Mouse (Mus musculus) embryonic facial prominence, embryonic 13.5 days (tissue): ENCODE results near the gene Gm21985. TPM values are rescaled to one million over a fixed set of nuclear protein-coding genes. Genes with fewer than 3 reads are reported as not detected.

ENCODE experiments used
- ATAC-seq: fragments of 200-750 bp; cut with Nextera tagmentation; 2 replicates; pipeline ENCODE4 v1.8.0; 2017; ENCODE audit warnings: low read depth; ENCODE audit not compliant: insufficient number of reproducible peaks, insufficient read depth, low FRiP score, low TSS enrichment
- H3K27ac ChIP-seq: fragments of 300-500 bp; sonication (generic); 2 replicates; pipeline ENCODE4 v1.5.1; 2015; ENCODE audit warnings: moderate library complexity, mild to moderate bottlenecking, inconsistent platforms
- H3K27me3 ChIP-seq: fragments of 300-500 bp; sonication (generic); 2 replicates; pipeline ENCODE4 v1.6.1; 2015; ENCODE audit warnings: mild to moderate bottlenecking, inconsistent platforms
- H3K36me3 ChIP-seq: fragments of 300-500 bp; sonication (generic); 2 replicates; pipeline ENCODE4 v1.6.1; 2015; ENCODE audit warnings: mild to moderate bottlenecking, inconsistent platforms
- H3K4me1 ChIP-seq: fragments of 300-500 bp; sonication (generic); 2 replicates; pipeline ENCODE4 v1.6.1; 2015; ENCODE audit warnings: inconsistent platforms
- H3K4me2 ChIP-seq: fragments of 300-500 bp; sonication (generic); 2 replicates; pipeline ENCODE4 v1.6.1; 2015; ENCODE audit warnings: moderate library complexity, mild to moderate bottlenecking, inconsistent platforms
- H3K4me3 ChIP-seq: fragments of 300-500 bp; sonication (generic); 2 replicates; pipeline ENCODE4 v1.5.1; 2015; ENCODE audit warnings: mild to moderate bottlenecking, inconsistent platforms
- H3K9ac ChIP-seq: fragments of 300-500 bp; sonication (generic); 2 replicates; pipeline ENCODE4 v1.6.1; 2015; ENCODE audit warnings: mild to moderate bottlenecking, inconsistent platforms
- H3K9me3 ChIP-seq: fragments of 300-500 bp; sonication (generic); 2 replicates; pipeline ENCODE4 v1.6.1; 2016; ENCODE audit warnings: inconsistent platforms
- WGBS: fragments of 180-500 bp; shearing (Covaris S2); methylation state at CpG from one replicate; pipeline ENCODE4 v1.1.7; 2015; ENCODE audit warnings: mixed read lengths; 5-methylcytosine and 5-hydroxymethylcytosine counted together
- polyA plus RNA-seq: library from polyadenylated mRNA; unstranded; fragments of >200 nt; fragmentation: Nextera tagmentation; extraction: Ambion mirVana; gene quantifications from 2 replicates; pipeline ENCODE4 v1.2.1, GENCODE M21; 2015

Gene Gm21985
- polyA plus RNA-seq, 1 experiment from 2014 or later: not detected

DNA sequence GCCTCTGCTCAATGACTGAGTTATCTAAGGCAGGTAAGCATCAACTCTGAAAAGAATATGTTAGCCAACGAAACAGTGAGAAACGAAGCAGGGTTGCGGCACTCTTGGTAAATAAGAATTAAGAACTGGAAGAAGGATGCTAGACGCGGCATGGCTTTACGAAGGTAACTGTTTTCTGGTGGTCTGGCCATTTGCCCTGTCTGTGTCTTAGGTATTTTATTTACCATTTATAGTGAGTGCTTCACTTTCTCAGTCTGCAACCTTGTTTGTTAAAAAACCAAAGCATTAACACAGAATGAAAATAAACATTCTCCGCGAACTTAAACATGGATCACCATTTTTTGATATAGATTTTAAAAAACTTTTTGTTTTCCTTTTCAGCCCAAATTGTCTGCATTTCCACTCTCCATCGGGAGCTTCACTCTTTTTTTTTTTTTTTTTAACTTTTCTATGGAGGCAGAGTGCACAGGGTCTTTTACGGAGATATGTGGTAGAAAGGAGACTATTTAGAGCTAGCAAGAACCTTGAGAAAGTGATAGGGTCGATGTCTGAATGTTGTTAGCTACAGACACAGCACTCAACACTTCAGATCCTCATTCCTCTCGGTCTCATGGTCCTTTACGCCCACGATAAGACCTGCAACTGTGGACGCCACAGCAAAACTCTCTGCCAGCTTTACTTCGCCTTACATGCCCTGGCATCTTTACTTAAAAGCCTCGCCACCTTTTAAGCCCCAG is 188.2 kb downstream of the Gm21985 start:
- no peaks in the 10 kb centered on the region for H3K27me3 ChIP-seq
- no peaks in the 10 kb centered on the region for H3K9me3 ChIP-seq
- H3K27ac ChIP-seq: peak overlapping the region; percentile 62
- H3K9ac ChIP-seq: peak overlapping the region; percentile 94
- H3K4me3 ChIP-seq: peak overlapping the region; percentile 88
- ATAC-seq: no peak
- H3K36me3 ChIP-seq: no peaks in the 10 kb centered on the region
- H3K4me1 ChIP-seq: peaks cover 7% of the 10 kb centered on the region; the same call in 1 of the 2 replicates
- peak overlapping the region; percentile 78 for H3K4me2 ChIP-seq
- 31% methylated on average over 17 of the region's 17 CpGs for WGBS

DNA sequence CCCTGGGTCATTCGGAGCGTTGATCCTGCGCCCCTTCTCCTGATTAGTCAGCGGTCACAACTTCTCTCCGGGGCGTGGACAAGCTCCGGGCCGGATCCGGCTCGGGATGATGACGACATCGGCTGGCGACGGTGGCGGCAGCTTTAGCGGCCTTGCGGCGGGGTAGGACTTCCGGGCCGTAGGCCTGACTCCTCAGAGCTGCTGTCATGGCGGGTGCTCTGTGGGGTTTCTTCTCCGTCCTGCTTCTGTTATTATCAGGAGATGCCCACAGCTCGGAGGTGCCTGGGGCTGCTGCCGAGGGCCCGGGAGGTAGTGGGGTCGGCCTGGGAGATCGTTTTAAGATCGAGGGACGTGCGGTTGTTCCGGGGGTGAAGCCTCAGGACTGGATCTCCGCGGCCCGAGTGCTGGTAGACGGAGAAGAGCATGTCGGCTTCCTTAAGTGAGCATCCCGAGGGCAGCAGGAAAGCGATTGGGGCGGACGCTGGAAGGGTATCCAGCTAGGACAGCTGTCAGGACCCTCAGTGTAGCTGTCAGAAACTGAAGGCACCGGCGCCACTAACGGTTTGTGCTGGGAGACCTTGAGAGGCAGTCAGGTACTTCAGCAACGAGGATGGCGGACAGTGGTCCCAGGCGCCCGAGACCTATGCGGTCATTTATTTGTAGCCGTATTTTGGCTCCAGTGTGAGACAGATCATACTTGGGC is 188.9 kb downstream of the Gm21985 start, which contains the start of gene Emc7:
TSS of gene Emc7 (plus strand) at position 136 of the 703 bp plus-strand sequence.
- peak within 1 kb of the TSS; percentile 88 for H3K4me3 ChIP-seq
- peak; percentile 94 for ATAC-seq
- H3K27me3 ChIP-seq: no peaks in the 10 kb centered on the region
- H3K4me1 ChIP-seq: peaks cover 7% of the 10 kb centered on the region; the same call in 1 of the 2 replicates
- peaks cover 2% of the 10 kb centered on the region for H3K36me3 ChIP-seq
- WGBS: under 1% methylated on average over 49 of the region's 49 CpGs
- peak within 1 kb of the TSS; percentile 64 for H3K27ac ChIP-seq
- peak within 1 kb of the TSS; percentile 94 for H3K9ac ChIP-seq
- H3K4me2 ChIP-seq: peak within 1 kb of the TSS; percentile 78
- H3K9me3 ChIP-seq: no peaks in the 10 kb centered on the region

Other genes with a start within 250 kb of the Gm21985 start
- gene Olfr1311, start 241.9 kb upstream of the Gm21985 start, polyA plus RNA-seq: not detected in 2 replicates
- gene Olfr1312, start 216.1 kb upstream of the Gm21985 start, polyA plus RNA-seq: not detected in 2 replicates
- not detected in 2 replicates for gene Olfr1313, start 188.5 kb upstream of the Gm21985 start, polyA plus RNA-seq
- not detected in 2 replicates for gene Olfr1314, start 169.5 kb upstream of the Gm21985 start, polyA plus RNA-seq
- gene Olfr1315-ps1, start 150.9 kb upstream of the Gm21985 start, polyA plus RNA-seq: not detected in 2 replicates
- not detected in 2 replicates for gene Olfr1316, start 131.3 kb upstream of the Gm21985 start, polyA plus RNA-seq
- not detected in 2 replicates for gene Olfr1317, start 126.0 kb upstream of the Gm21985 start, polyA plus RNA-seq
- not detected in 2 replicates for gene Olfr1318, start 112.1 kb upstream of the Gm21985 start, polyA plus RNA-seq
- gene Lpcat4, start 26.8 kb upstream of the Gm21985 start, polyA plus RNA-seq: 15.3 and 15.4 TPM in 2 replicates
- not detected in 2 replicates for gene Nutm1, start 7.0 kb upstream of the Gm21985 start, polyA plus RNA-seq
- gene Nop10, start 4.4 kb upstream of the Gm21985 start, polyA plus RNA-seq: 196 and 214 TPM in 2 replicates
- 11.0 and 11.9 TPM in 2 replicates for gene Slc12a6, start 489 bp upstream of the Gm21985 start, polyA plus RNA-seq
- gene Emc4, start 101.7 kb downstream of the Gm21985 start, polyA plus RNA-seq: 104 and 111 TPM in 2 replicates
- gene Katnbl1, start 112.9 kb downstream of the Gm21985 start, polyA plus RNA-seq: 46.6 and 47.7 TPM in 2 replicates
- gene Emc7, start 188.7 kb downstream of the Gm21985 start, polyA plus RNA-seq: 14.9 and 15.8 TPM in 2 replicates
- not detected in 2 replicates for gene Chrm5, start 214.5 kb downstream of the Gm21985 start, polyA plus RNA-seq
- 5.3 and 6.5 TPM in 2 replicates for gene Aven, start 226.7 kb downstream of the Gm21985 start, polyA plus RNA-seq